Mouse (Mus musculus) spleen, adult 2 months (tissue): ENCODE measurements around the gene Fam208b.

Source experiments
- CTCF ChIP-seq: fragments of 200-500 bp; IDR thresholded peaks from 2 replicates; pipeline ENCODE4 v1.5.1; 2011; ENCODE audit warnings: mild to moderate bottlenecking, inconsistent platforms; ENCODE audit not compliant: insufficient read depth, insufficient read length, insufficient replicate concordance; ENCODE audit errors: extremely low read depth
- POLR2A ChIP-seq: fragments of 200-500 bp; IDR thresholded peaks from 2 replicates; pipeline ENCODE4 v1.6.1; 2011; ENCODE audit warnings: low read depth, low read length, inconsistent platforms

- TF ChIP-seq CTCF = no peak
- TF ChIP-seq POLR2A = no peak
Measured at GRCm38 (mm10) chr13:3645919-3646318, 35.0 kb upstream of the Fam208b start.
